ENCODE assay signal across 9 mouse cellular contexts in genomic region chr6:106770046-106770445, GRCm38 (mm10). TPM values are rescaled to one million over a fixed set of nuclear protein-coding genes. Genes with fewer than 3 reads are reported as not detected.
DNase-seq lines count a peak whose midpoint lies in the region; ATAC-seq and TF ChIP-seq lines count a peak whose summit lies in the region.
"Had no signal": no experiment of that assay in that cellular context is flagged by ENCODE, and none has a peak within 500 bp of the region (broad histone marks: within the 10 kb centered on the region; RNA-seq: fewer than 3 reads in every experiment).

No protein-coding gene starts in this region.

- H3K9ac ChIP-seq in heart, adult 2 months (ENCODE audit: low read depth, low read length) = peak overlapping the region; percentile 78; the same call in 1 of the 2 replicates
- H3K9ac ChIP-seq in forebrain, embryonic 12.5 days = peak overlapping the region; percentile 63
- peak overlapping the region; percentile 82 for H3K9ac ChIP-seq in liver, embryonic 13.5 days

- 23% methylated on average over 4 of the region's 4 CpGs for WGBS in heart, adult 2 months
- 43% methylated on average over 4 of the region's 4 CpGs for whole genome bisulfite sequencing in forebrain, embryonic 12.5 days
- WGBS in liver, embryonic 13.5 days (ENCODE audit: insufficient replicate concordance) = 31% methylated on average over 4 of the region's 4 CpGs

- no peak for TF ChIP-seq POLR2A in heart, adult 2 months (IDR thresholded peaks at IDR 0.05; ENCODE audit: insufficient read depth, low read depth, low read length)

- peaks cover 5% of the 10 kb centered on the region for H3K4me1 ChIP-seq in heart, adult 2 months (ENCODE audit: control insufficient read depth, insufficient read depth, low read length)
- H3K4me1 ChIP-seq in forebrain, embryonic 12.5 days = peaks cover 11% of the 10 kb centered on the region
- peaks cover 12% of the 10 kb centered on the region for H3K4me1 ChIP-seq in liver, embryonic 13.5 days (replicated peaks)

- TF ChIP-seq CTCF in heart, adult 2 months (IDR thresholded peaks at IDR 0.05) = no peak
- TF ChIP-seq CTCF in C2C12 (IDR thresholded peaks at IDR 0.05; ENCODE audit: control insufficient read depth, insufficient read depth, insufficient read length) = no peak

- H3K27ac ChIP-seq in heart, adult 2 months = no peak overlapping the region
- H3K27ac ChIP-seq in forebrain, embryonic 12.5 days = no peak overlapping the region
- no peak overlapping the region for H3K27ac ChIP-seq in liver, embryonic 13.5 days

- peaks cover 4% of the 10 kb centered on the region for H3K36me3 ChIP-seq in heart, adult 2 months (ENCODE audit: control insufficient read depth, insufficient read depth, low read length)
- H3K36me3 ChIP-seq in C2C12 (ENCODE audit: control insufficient read depth, insufficient read depth) = peaks cover 41% of the 10 kb centered on the region
- peaks cover 22% of the 10 kb centered on the region; the same call in 1 of the 2 replicates for H3K36me3 ChIP-seq in forebrain, embryonic 12.5 days (replicated peaks)
- peaks cover 32% of the 10 kb centered on the region for H3K36me3 ChIP-seq in liver, embryonic 13.5 days

- no peak for ATAC-seq in forebrain, embryonic 12.5 days (ENCODE audit: low FRiP score)
- ATAC-seq in liver, embryonic 13.5 days (ENCODE audit: low read depth) = no peak

- H3K4me2 ChIP-seq in forebrain, embryonic 12.5 days = peak overlapping the region; percentile 94
- H3K4me2 ChIP-seq in liver, embryonic 13.5 days = peak overlapping the region; percentile 92

- H3K27me3 ChIP-seq in heart, adult 2 months (ENCODE audit: control insufficient read depth, insufficient read depth, low read length) = no peaks in the 10 kb centered on the region
- no peaks in the 10 kb centered on the region for H3K27me3 ChIP-seq in C2C12 (ENCODE audit: control insufficient read depth, insufficient read depth, insufficient read length)
- H3K27me3 ChIP-seq in forebrain, embryonic 12.5 days = 0 out of 2 replicates have a peak, but pooled peaks cover 4% of the 10 kb centered on the region
- H3K27me3 ChIP-seq in liver, embryonic 13.5 days = no peaks in the 10 kb centered on the region

- H3K4me3 ChIP-seq in heart, adult 2 months = peak overlapping the region; percentile 77
- H3K4me3 ChIP-seq in C2C12 (ENCODE audit: insufficient read depth, poor library complexity, severe bottlenecking) = peak overlapping the region; percentile 85
- H3K4me3 ChIP-seq in forebrain, embryonic 12.5 days (replicated peaks) = peak overlapping the region; percentile 79
- H3K4me3 ChIP-seq in liver, embryonic 13.5 days (replicated peaks) = peak overlapping the region; percentile 84

- H3K9me3 ChIP-seq in forebrain, embryonic 12.5 days = no peaks in the 10 kb centered on the region
- H3K9me3 ChIP-seq in liver, embryonic 13.5 days (replicated peaks) = no peaks in the 10 kb centered on the region

- peak overlapping the region; percentile 81 for H3ac ChIP-seq in C2C12 (ENCODE audit: control insufficient read depth, insufficient read length, low read depth)

- peaks cover 2% of the 10 kb centered on the region; the same call in 1 of the 2 replicates for H3K79me2 ChIP-seq in heart, adult 2 months (replicated peaks; ENCODE audit: control insufficient read depth, insufficient read depth, low read length)
- peaks cover 35% of the 10 kb centered on the region for H3K79me2 ChIP-seq in C2C12 (ENCODE audit: control insufficient read depth, insufficient read depth)

- no peak for DNase-seq in heart, adult 2 months
- no peak for DNase-seq in heart, postnatal 10 days
- DNase-seq in liver, embryonic 13.5 days = no peak
- DNase-seq in urinary bladder, postnatal 14 days (ENCODE audit: low spot score) = no peak
- DNase-seq in urinary bladder, postnatal 25 days (ENCODE audit: low spot score) = no peak
- DNase-seq in ovary, postnatal 36 days (ENCODE audit: low spot score) = no peak
- DNase-seq: cerebellum, adult 8-10 months had no signal

- H3K79me3 ChIP-seq in C2C12 (ENCODE audit: low read depth) = peaks cover 27% of the 10 kb centered on the region

- no peak for TF ChIP-seq EP300 in heart, adult 2 months (IDR thresholded peaks at IDR 0.05; ENCODE audit: insufficient read depth, low read depth, low read length)

- intact Hi-C loops in heart, adult 2 months (cut with DNase I) = no loop called here
- intact Hi-C loops in heart, postnatal 10 days (cut with DNase I) = no loop called here

TF ChIP-seq in C2C12, 6 proteins besides CTCF, POLR2A, EP300 and RAD21:
- TF ChIP-seq MYOD1 (IDR thresholded peaks at IDR 0.05; ENCODE audit: control insufficient read depth, insufficient read length, low read depth) (no peak), FOSL1 (IDR thresholded peaks at IDR 0.05; ENCODE audit: insufficient read depth, low read length, poor library complexity, severe bottlenecking) (no peak), CEBPB (IDR thresholded peaks at IDR 0.05; ENCODE audit: low read depth) (no peak), MYOG (IDR thresholded peaks at IDR 0.05; ENCODE audit: control insufficient read depth, extremely low read depth, insufficient read length) (no peak), USF1 (IDR thresholded peaks at IDR 0.05; ENCODE audit: low read depth) (no peak), MAX (IDR thresholded peaks at IDR 0.05) (no peak)
TF ChIP-seq in C2C12: peak in this region for 0.

RNA-seq across cellular contexts. Expression of gene Trnt1, which starts 1.1 kb away (rescaled TPM):
- 10 to 100 TPM; 30.5 to 33.2 TPM for total RNA-seq in heart, adult 2 months (2021)
- 6.0 and 13.0 TPM in 2 replicates for polyA plus RNA-seq in heart, adult 2 months (2012; rRNA removed)
- 10 to 100 TPM; 34.9 to 35.7 TPM for total RNA-seq in heart, postnatal 10 days (2021)
- polyA plus RNA-seq in C2C12 (2012; fragmentation: generic; extraction: Trizol) = 12.9 TPM
- polyA plus RNA-seq in forebrain, embryonic 12.5 days (2016; fragmentation: Nextera tagmentation; extraction: Ambion mirVana) = 77.2 and 83.1 TPM in 2 replicates
- polyA plus RNA-seq in liver, embryonic 13.5 days (2015; fragmentation: Nextera tagmentation; extraction: Ambion mirVana) = 49.2 and 58.8 TPM in 2 replicates

RNA-seq across cellular contexts. Expression of gene Il5ra, which starts 21.2 kb away (rescaled TPM):
- under 1 TPM in 1 of 2 experiments, not detected in 1; 0.30 TPM for total RNA-seq in heart, adult 2 months (2021)
- 0.06 TPM in 2 replicates for polyA plus RNA-seq in heart, adult 2 months (2012; rRNA removed)
- total RNA-seq in heart, postnatal 10 days (2021) = not detected
- not detected for polyA plus RNA-seq in C2C12 (2012; fragmentation: generic; extraction: Trizol)
- polyA plus RNA-seq in forebrain, embryonic 12.5 days (2016; fragmentation: Nextera tagmentation; extraction: Ambion mirVana) = not detected in 2 replicates
- 0.09 and 0.10 TPM in 2 replicates for polyA plus RNA-seq in liver, embryonic 13.5 days (2015; fragmentation: Nextera tagmentation; extraction: Ambion mirVana)

RNA-seq across cellular contexts. Expression of gene Crbn, which starts 29.8 kb away (rescaled TPM):
- total RNA-seq in heart, adult 2 months (2021) = 10 to 100 TPM; 46.1 to 57.1 TPM
- 13.5 and 18.6 TPM in 2 replicates for polyA plus RNA-seq in heart, adult 2 months (2012; rRNA removed)
- total RNA-seq in heart, postnatal 10 days (2021) = 10 to 100 TPM; 35.7 to 37.4 TPM
- 7.9 TPM for polyA plus RNA-seq in C2C12 (2012; fragmentation: generic; extraction: Trizol)
- 48.3 and 48.7 TPM in 2 replicates for polyA plus RNA-seq in forebrain, embryonic 12.5 days (2016; fragmentation: Nextera tagmentation; extraction: Ambion mirVana)
- 21.4 and 25.9 TPM in 2 replicates for polyA plus RNA-seq in liver, embryonic 13.5 days (2015; fragmentation: Nextera tagmentation; extraction: Ambion mirVana)
